Mouse (Mus musculus) myocyte (in vitro differentiated cells): ENCODE measurements around the gene Fan1. TPM values are rescaled to one million over a fixed set of nuclear protein-coding genes. Genes with fewer than 3 reads are reported as not detected.
A peak's percentile ranks its signal among the peaks of the same experiment; 100 is the strongest.

ENCODE experiments used
- H3K27me3 ChIP-seq: one replicate; pipeline ENCODE4 v1.6.1; 2011; ENCODE audit not compliant: control insufficient read depth, insufficient read depth, insufficient read length
- H3K36me3 ChIP-seq: one replicate; pipeline ENCODE4 v1.6.1; 2011; ENCODE audit not compliant: control insufficient read depth, insufficient read depth
- H3K4me2 ChIP-seq: one replicate; pipeline ENCODE4 v1.6.1; 2011; ENCODE audit warnings: low read depth, control low read depth
- H3K4me3 ChIP-seq: one replicate; pipeline ENCODE4 v1.5.1; 2011; ENCODE audit warnings: mild to moderate bottlenecking, control low read depth, moderate library complexity
- H3K79me2 ChIP-seq: one replicate; pipeline ENCODE4 v1.6.1; 2011; ENCODE audit not compliant: control insufficient read depth, insufficient read depth
- H3ac ChIP-seq: one replicate; pipeline ENCODE4 v1.6.1; 2011; ENCODE audit not compliant: control insufficient read depth, insufficient read length
- CEBPB ChIP-seq: IDR thresholded peaks from 2 replicates; pipeline ENCODE4 v1.6.1; 2011; ENCODE audit warnings: mild to moderate bottlenecking, moderate library complexity; ENCODE audit not compliant: poor library complexity, insufficient read depth, severe bottlenecking
- E2F4 ChIP-seq: IDR thresholded peaks from one replicate; pipeline ENCODE4 v1.6.1; 2011; ENCODE audit warnings: mild to moderate bottlenecking, control low read depth, moderate library complexity; ENCODE audit not compliant: insufficient read depth
- MAX ChIP-seq: IDR thresholded peaks from one replicate; pipeline ENCODE4 v1.6.1; 2011; ENCODE audit warnings: low read depth, mild to moderate bottlenecking, control low read depth
- MYOD1 ChIP-seq, 3 experiments: IDR thresholded peaks; one replicate each; pipeline ENCODE4 v1.6.1; 2011; ENCODE audit warnings: control low read depth in 2 of 3, low read depth in 2 of 3, mild to moderate bottlenecking in 2 of 3, moderate library complexity in 1 of 3; ENCODE audit not compliant: insufficient read length in 2 of 3, control insufficient read depth in 1 of 3
- MYOG ChIP-seq, 3 experiments: IDR thresholded peaks; one replicate each; pipeline ENCODE4 v1.6.1; 2011; ENCODE audit warnings: control low read depth in 2 of 3, low read depth in 2 of 3, mild to moderate bottlenecking in 2 of 3; ENCODE audit not compliant: insufficient read length in 2 of 3, control insufficient read depth in 1 of 3, insufficient read depth in 1 of 3
- POLR2A ChIP-seq: IDR thresholded peaks from one replicate; pipeline ENCODE4 v1.6.1; 2011; ENCODE audit warnings: low read depth, mild to moderate bottlenecking, control low read depth, moderate library complexity; ENCODE audit not compliant: insufficient read length
- POLR2AphosphoS2 ChIP-seq: IDR thresholded peaks from one replicate; pipeline ENCODE4 v1.6.1; 2011; ENCODE audit warnings: low read depth, control low read depth; ENCODE audit not compliant: insufficient read length
- REST ChIP-seq: IDR thresholded peaks from one replicate; pipeline ENCODE4 v1.6.1; 2011; ENCODE audit warnings: mild to moderate bottlenecking, control low read depth, moderate library complexity; ENCODE audit not compliant: insufficient read depth, insufficient read length
- SRF ChIP-seq: IDR thresholded peaks from one replicate; pipeline ENCODE4 v1.6.1; 2011; ENCODE audit warnings: low read depth; ENCODE audit not compliant: control insufficient read depth, insufficient read length
- TCF12 ChIP-seq: IDR thresholded peaks from one replicate; pipeline ENCODE4 v1.6.1; 2011; ENCODE audit warnings: mild to moderate bottlenecking, control low read depth; ENCODE audit not compliant: poor library complexity, insufficient read depth, severe bottlenecking
- TCF3 ChIP-seq: IDR thresholded peaks from one replicate; pipeline ENCODE4 v1.6.1; 2011; ENCODE audit warnings: low read depth, control low read depth; ENCODE audit not compliant: insufficient read length
- USF1 ChIP-seq: IDR thresholded peaks from one replicate; pipeline ENCODE4 v1.6.1; 2011; ENCODE audit warnings: low read depth, mild to moderate bottlenecking, control low read depth, moderate library complexity
- polyA plus RNA-seq: library from polyadenylated mRNA; unstranded; fragments of >200 nt; fragmentation: generic; extraction: Trizol; gene quantifications from one replicate; pipeline ENCODE4 v1.2.1, GENCODE M21; 2012; ENCODE audit warnings: missing spikeins

Fan1 gene
- polyA plus RNA-seq, 1 experiment, result 1.7 TPM

GRCm38 (mm10) chr7:64349147-64349861 lies 24.6 kb downstream of the Fan1 start:
- TF ChIP-seq MYOD1 (IDR thresholded peaks at IDR 0.05; ENCODE audit: control insufficient read depth in 1 of 3, insufficient read length in 2 of 3, low read depth in 2 of 3), result no peak
- TF ChIP-seq SRF, result no peak
- no peak for TF ChIP-seq REST
- no peak for TF ChIP-seq USF1
- no peak for TF ChIP-seq TCF12
- no peak for TF ChIP-seq MAX
- TF ChIP-seq MYOG (IDR thresholded peaks at IDR 0.05; ENCODE audit: control insufficient read depth in 1 of 3, insufficient read depth in 1 of 3, insufficient read length in 2 of 3, low read depth in 2 of 3), result no peak
- TF ChIP-seq TCF3, result no peak
- TF ChIP-seq POLR2AphosphoS2, result no peak
- no peak for TF ChIP-seq CEBPB
- TF ChIP-seq E2F4, result no peak
- TF ChIP-seq POLR2A, result no peak
- Histone ChIP-seq H3K36me3 (no peaks in the 10 kb centered on the region), H3K27me3 (no peaks in the 10 kb centered on the region), H3K79me2 (no peaks in the 10 kb centered on the region), H3ac (no peak overlapping the region), H3K4me2 (no peak overlapping the region), H3K4me3 (no peak overlapping the region)

- Histone ChIP-seq H3K27me3 (no peaks in the 10 kb centered on the region), H3K36me3 (peaks cover 4% of the 10 kb centered on the region), H3K4me3 (no peak overlapping the region), H3K4me2 (no peak overlapping the region), H3ac (no peak overlapping the region), H3K79me2 (no peaks in the 10 kb centered on the region)
- TF ChIP-seq CEBPB (no peak), POLR2AphosphoS2 (no peak), TCF12 (no peak)
Observed at GRCm38 (mm10) chr7:64347813-64348212, 26.1 kb downstream of the Fan1 start.

- TF ChIP-seq TCF12 (no peak), USF1 (no peak), REST (no peak), MYOG (IDR thresholded peaks at IDR 0.05; ENCODE audit: control insufficient read depth in 1 of 3, insufficient read depth in 1 of 3, insufficient read length in 2 of 3, low read depth in 2 of 3) (peak in 2 of 3 experiments; percentile 9), MAX (no peak), TCF3 (no peak)
- no peaks in the 10 kb centered on the region for H3K79me2 ChIP-seq
- no peaks in the 10 kb centered on the region for H3K27me3 ChIP-seq
- peaks cover 36% of the 10 kb centered on the region for H3K36me3 ChIP-seq
- no peak overlapping the region for H3K4me2 ChIP-seq
- no peak overlapping the region for H3K4me3 ChIP-seq
- H3ac ChIP-seq, result no peak overlapping the region
Observed at GRCm38 (mm10) chr7:64332686-64333085, 41.2 kb downstream of the Fan1 start.

- H3K36me3 ChIP-seq, result peaks cover 40% of the 10 kb centered on the region
- TF ChIP-seq USF1 (no peak), MYOD1 (IDR thresholded peaks at IDR 0.05; ENCODE audit: control insufficient read depth in 1 of 3, insufficient read length in 2 of 3, low read depth in 2 of 3) (peak in 2 of 3 experiments; percentile 48 to 54)
Observed at GRCm38 (mm10) chr7:64331309-64331708, 42.6 kb downstream of the Fan1 start.

GRCm38 (mm10) chr7:64327486-64327885 lies 46.4 kb downstream of the Fan1 start:
- H3K4me3 ChIP-seq, result no peak overlapping the region

More at GRCm38 (mm10) chr7:64331309-64331708, 42.6 kb downstream of the Fan1 start:
- Histone ChIP-seq H3K4me3 (no peak overlapping the region), H3K4me2 (no peak overlapping the region), H3ac (no peak overlapping the region), H3K79me2 (no peaks in the 10 kb centered on the region), H3K27me3 (no peaks in the 10 kb centered on the region)

More at GRCm38 (mm10) chr7:64327486-64327885, 46.4 kb downstream of the Fan1 start:
- Histone ChIP-seq H3ac (no peak overlapping the region), H3K36me3 (peaks cover 50% of the 10 kb centered on the region), H3K27me3 (no peaks in the 10 kb centered on the region), H3K79me2 (no peaks in the 10 kb centered on the region), H3K4me2 (no peak overlapping the region)
- TF ChIP-seq USF1 (no peak), POLR2A (no peak), MAX (no peak), CEBPB (no peak), MYOG (IDR thresholded peaks at IDR 0.05; ENCODE audit: control insufficient read depth in 1 of 3, insufficient read depth in 1 of 3, insufficient read length in 2 of 3, low read depth in 2 of 3) (no peak), TCF3 (no peak), MYOD1 (IDR thresholded peaks at IDR 0.05; ENCODE audit: control insufficient read depth in 1 of 3, insufficient read length in 2 of 3, low read depth in 2 of 3) (no peak), POLR2AphosphoS2 (no peak), TCF12 (no peak), REST (no peak), E2F4 (no peak), SRF (no peak)
